Mouse (Mus musculus) lung, postnatal 0 days (tissue): ENCODE measurements around the gene Gm10392. TPM values are rescaled to one million over a fixed set of nuclear protein-coding genes. Genes with fewer than 3 reads are reported as not detected.

ENCODE experiments used
- ATAC-seq: fragments of 200-750 bp; cut with Nextera tagmentation; 2 replicates; pipeline ENCODE4 v1.8.0; 2017; ENCODE audit warnings: moderate library complexity
- DNase-seq: peaks from one replicate; pipeline ENCODE4 v3.0.0-alpha.2; 2016; ENCODE audit warnings: low spot score
- H3K27ac ChIP-seq: fragments of 300-500 bp; sonication (generic); 2 replicates; pipeline ENCODE4 v1.5.1; 2014; ENCODE audit warnings: antibody characterized with exemption, mild to moderate bottlenecking, low read length, mixed read lengths
- H3K27me3 ChIP-seq: fragments of 300-500 bp; sonication (generic); replicated peaks from 2 replicates; pipeline ENCODE4 v1.6.1; 2014; ENCODE audit warnings: low read length, mixed read lengths; ENCODE audit not compliant: insufficient read depth
- H3K36me3 ChIP-seq: fragments of 300-500 bp; sonication (generic); 2 replicates; pipeline ENCODE4 v1.6.1; 2014; ENCODE audit warnings: low read length, mixed read lengths; ENCODE audit not compliant: insufficient read depth
- H3K4me1 ChIP-seq: fragments of 300-500 bp; sonication (generic); 2 replicates; pipeline ENCODE4 v1.6.1; 2014; ENCODE audit warnings: antibody characterized with exemption, low read depth, low read length, mixed read lengths; ENCODE audit not compliant: insufficient read depth
- H3K4me2 ChIP-seq: fragments of 300-500 bp; sonication (generic); replicated peaks from 2 replicates; pipeline ENCODE4 v1.6.1; 2014; ENCODE audit warnings: low read depth, mild to moderate bottlenecking, low read length, moderate library complexity, mixed read lengths
- H3K4me3 ChIP-seq: fragments of 300-500 bp; sonication (generic); 2 replicates; pipeline ENCODE4 v1.5.1; 2014; ENCODE audit warnings: low read depth, low read length
- H3K9ac ChIP-seq: fragments of 300-500 bp; sonication (generic); replicated peaks from 2 replicates; pipeline ENCODE4 v1.6.1; 2014; ENCODE audit warnings: low read depth, mild to moderate bottlenecking
- H3K9me3 ChIP-seq: fragments of 300-500 bp; sonication (generic); 2 replicates; pipeline ENCODE4 v1.6.1; 2016; ENCODE audit warnings: low read length, mixed read lengths
- CTCF ChIP-seq: IDR thresholded peaks from 2 replicates; pipeline ENCODE4 v1.5.1; 2016; ENCODE audit warnings: antibody characterized with exemption, mild to moderate bottlenecking
- EP300 ChIP-seq: IDR thresholded peaks from 2 replicates; pipeline ENCODE4 v1.6.1; 2016; ENCODE audit warnings: antibody characterized with exemption, mild to moderate bottlenecking, control low read depth
- WGBS: fragments of 180-500 bp; shearing (Covaris S2); extraction: QIAGEN DNeasy Blood & Tissue Kit; methylation state at CpG from one replicate; pipeline ENCODE4 v1.1.7; 2014; 5-methylcytosine and 5-hydroxymethylcytosine counted together
- polyA plus RNA-seq: library from polyadenylated mRNA; unstranded; fragments of >200 nt; fragmentation: Nextera tagmentation; extraction: Ambion mirVana; gene quantifications from 2 replicates; pipeline ENCODE4 v1.2.1, GENCODE M21; 2015

The Gm10392 gene
- polyA plus RNA-seq, 1 experiment from 2014 or later = 0.07 TPM

DNA sequence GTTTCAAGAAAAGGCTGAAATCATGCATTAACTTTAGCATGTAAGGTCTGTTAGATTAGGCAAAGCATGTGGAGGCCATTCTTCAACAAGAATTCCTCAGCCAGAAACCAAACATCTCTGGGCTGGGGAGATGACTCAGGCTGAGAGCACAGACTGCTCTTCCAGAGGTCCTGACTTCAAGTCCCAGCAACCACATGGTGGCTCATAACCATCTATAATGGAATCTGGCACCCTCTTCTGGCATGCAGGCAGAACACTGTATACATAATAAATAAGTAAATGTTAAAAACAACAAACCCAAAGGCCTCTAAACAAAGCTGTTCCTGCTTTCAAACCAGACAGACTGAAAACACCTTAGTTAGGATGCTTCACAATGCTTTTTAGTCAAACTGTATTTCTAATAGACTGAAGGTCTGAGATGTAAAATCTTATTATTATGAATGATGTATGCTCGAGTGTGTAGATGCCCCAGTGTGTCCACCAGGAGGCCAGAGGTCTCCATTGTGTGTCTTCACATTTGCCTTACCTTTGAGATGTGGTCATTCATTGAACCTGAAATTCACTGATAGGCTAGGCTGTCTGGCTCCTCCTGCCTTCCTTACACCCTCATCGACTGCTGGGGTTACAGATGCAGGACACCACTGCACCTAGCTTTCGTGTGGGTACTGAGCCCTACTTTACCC, 6.9 kb upstream of the Gm10392 start:
- WGBS = 69% methylated on average over 3 of the region's 3 CpGs
- Histone ChIP-seq H3K36me3 (no peaks in the 10 kb centered on the region), H3K27me3 (no peaks in the 10 kb centered on the region), H3K9me3 (no peaks in the 10 kb centered on the region), H3K4me2 (no peak overlapping the region), H3K4me1 (no peaks in the 10 kb centered on the region), H3K9ac (no peak overlapping the region), H3K27ac (no peak overlapping the region), H3K4me3 (no peak overlapping the region)
- no peak for ATAC-seq
- no peak for DNase-seq
- no peak for TF ChIP-seq EP300
- peak; percentile 20; the same call in 1 of the 2 replicates for TF ChIP-seq CTCF

DNA sequence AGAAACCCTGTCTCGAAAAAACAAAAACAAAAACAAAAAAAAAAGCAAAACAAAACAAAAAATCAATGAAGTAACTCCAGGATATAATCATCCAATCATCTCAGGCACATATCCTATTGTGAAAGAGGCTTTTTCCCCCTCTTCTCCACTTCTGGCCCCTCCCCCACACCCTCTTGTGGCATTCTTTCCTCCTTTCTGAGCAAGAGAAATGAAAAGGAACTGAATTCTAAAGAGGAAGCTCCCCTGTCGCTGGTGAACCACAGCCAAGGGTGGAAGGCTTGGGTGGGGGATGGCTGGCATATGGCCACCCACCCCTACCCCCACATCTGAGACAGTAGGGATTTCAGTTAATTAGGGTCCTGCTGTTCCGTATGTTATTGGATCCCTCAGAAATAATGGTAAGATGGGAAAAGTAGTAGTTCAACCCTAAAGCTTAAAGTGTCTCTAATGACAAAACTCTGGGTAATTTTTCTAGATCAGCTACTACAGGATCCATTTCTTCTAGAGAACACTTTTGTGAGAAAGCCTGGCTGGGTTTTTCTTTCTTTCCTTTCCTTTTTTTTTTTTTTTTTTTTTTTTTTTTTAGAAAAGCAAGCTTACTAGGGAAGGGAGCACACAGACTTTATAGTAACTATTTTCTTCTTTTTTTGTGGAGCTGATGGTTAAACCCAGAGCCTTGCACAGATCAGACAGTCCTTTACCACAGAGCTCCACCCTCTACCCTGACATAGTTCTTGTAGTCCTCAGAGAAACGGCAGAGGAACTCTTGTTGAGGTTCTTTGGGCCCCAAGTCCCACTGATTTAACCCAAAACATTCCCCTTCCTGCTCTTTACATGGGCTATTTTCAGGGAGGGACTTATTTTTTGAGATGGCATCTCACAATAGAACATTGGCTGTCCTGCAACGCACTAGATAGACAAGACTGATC, 1.9 kb upstream of the Gm10392 start:
- no peaks in the 10 kb centered on the region for H3K27me3 ChIP-seq

DNA sequence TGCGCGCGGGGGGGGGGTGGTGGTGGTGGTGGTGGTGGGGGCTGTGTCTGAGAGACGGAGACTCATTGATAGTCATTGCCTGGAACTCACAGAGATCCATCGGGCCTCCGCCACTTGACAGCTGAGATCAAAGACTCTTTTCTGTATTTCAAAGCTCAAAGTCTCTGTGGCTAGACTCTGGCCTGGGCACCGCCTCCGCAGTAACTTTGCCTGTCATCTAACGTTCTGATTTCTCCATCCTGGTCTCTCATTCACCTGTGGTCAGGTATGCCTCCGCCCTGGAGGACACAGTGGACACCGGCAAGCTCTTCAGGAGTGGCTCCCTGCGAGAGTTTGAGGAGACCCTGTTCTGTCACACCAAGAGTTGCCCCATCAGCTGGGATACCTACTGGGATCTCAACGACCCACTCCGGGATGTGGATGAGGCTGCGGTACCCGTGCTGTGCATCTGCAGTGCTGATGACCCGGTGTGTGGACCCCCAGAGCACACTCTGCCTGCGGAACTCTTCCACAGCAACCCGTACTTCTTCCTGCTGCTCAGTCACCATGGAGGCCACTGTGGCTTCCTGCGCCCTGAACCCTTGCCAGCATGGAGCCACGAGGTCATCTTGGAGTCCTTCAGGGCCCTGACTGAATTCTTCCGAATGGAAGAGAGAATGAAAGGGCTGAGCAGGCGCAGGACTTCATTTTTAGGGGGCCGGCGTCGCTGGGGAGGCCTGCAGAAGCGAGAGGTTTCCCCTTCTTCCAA, 773 bp downstream of the Gm10392 start:
- no peaks in the 10 kb centered on the region for H3K9me3 ChIP-seq
- peaks cover 22% of the 10 kb centered on the region for H3K4me1 ChIP-seq

More for the DNA sequence above, 1.9 kb upstream of the Gm10392 start:
- Histone ChIP-seq H3K4me1 (peaks cover 4% of the 10 kb centered on the region; the same call in 1 of the 2 replicates), H3K4me2 (0 out of 2 replicates have a peak overlapping the region, but pooled peaks have one; percentile 5), H3K27ac (no peak overlapping the region), H3K36me3 (no peaks in the 10 kb centered on the region), H3K4me3 (no peak overlapping the region), H3K9ac (no peak overlapping the region), H3K9me3 (no peaks in the 10 kb centered on the region)
- 46% methylated on average over 5 of the region's 5 CpGs for whole genome bisulfite sequencing
- DNase-seq (peak; percentile 67), ATAC-seq (no peak)
- no peak for TF ChIP-seq EP300

DNA sequence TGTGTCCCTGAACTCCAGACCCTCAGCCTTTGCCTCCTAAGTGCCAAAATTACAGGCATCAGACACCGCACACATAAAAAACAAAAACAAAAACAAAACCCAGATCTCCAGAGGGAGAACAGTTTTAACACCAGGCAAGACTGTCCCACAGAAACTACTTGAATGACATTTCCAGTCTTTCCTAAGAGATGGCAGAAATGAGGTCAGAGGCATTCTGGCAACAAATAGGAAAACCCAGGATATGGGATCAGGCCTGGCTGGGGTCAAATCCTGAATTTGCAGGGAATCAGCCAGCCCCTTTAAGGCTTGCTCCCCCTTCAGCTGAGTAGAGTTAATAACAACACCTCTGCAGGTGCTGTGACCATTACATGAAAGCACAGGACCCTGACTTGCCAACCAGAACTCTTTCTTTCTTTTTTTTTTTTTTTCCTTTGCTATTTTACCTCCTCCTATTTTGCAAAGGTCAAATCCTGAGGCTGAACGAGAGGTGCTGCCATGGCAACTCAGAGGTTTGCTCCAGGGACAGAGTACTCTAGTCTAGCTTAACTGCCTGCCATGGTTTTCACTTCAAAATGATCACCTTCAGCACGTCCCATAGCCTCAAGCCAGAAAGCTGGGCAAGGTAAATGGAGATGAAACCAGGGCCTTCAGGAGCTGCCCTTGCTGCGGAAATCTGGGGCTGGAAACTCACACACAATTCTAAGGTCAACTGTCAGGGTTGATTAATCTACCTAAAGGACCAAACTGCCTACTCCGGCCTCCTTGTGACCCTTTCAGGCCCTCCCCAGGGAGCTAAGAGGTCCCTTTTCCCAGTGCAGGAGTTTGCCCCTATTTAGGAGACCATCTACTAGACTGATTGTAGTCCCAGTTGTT, 2.2 kb downstream of the Gm10392 start:
- Histone ChIP-seq H3K9me3 (no peaks in the 10 kb centered on the region), H3K4me3 (no peak overlapping the region), H3K4me2 (no peak overlapping the region), H3K27me3 (0 out of 2 replicates have a peak, but pooled peaks cover 4% of the 10 kb centered on the region), H3K9ac (no peak overlapping the region), H3K4me1 (peaks cover 27% of the 10 kb centered on the region), H3K27ac (no peak overlapping the region), H3K36me3 (no peaks in the 10 kb centered on the region)
- no peak for TF ChIP-seq CTCF
- 72% methylated on average over 5 of the region's 5 CpGs for WGBS
- DNase-seq (no peak), ATAC-seq (no peak)

More for the DNA sequence above, 773 bp downstream of the Gm10392 start:
- DNase-seq = no peak
- Histone ChIP-seq H3K9ac (no peak overlapping the region), H3K27ac (no peak overlapping the region), H3K4me3 (no peak overlapping the region), H3K36me3 (no peaks in the 10 kb centered on the region), H3K4me2 (no peak overlapping the region), H3K27me3 (0 out of 2 replicates have a peak, but pooled peaks cover 4% of the 10 kb centered on the region)
- 77% methylated on average over 24 of the region's 27 CpGs for WGBS
- no peak for ATAC-seq
- no peak for TF ChIP-seq EP300
- no peak for TF ChIP-seq CTCF

DNA sequence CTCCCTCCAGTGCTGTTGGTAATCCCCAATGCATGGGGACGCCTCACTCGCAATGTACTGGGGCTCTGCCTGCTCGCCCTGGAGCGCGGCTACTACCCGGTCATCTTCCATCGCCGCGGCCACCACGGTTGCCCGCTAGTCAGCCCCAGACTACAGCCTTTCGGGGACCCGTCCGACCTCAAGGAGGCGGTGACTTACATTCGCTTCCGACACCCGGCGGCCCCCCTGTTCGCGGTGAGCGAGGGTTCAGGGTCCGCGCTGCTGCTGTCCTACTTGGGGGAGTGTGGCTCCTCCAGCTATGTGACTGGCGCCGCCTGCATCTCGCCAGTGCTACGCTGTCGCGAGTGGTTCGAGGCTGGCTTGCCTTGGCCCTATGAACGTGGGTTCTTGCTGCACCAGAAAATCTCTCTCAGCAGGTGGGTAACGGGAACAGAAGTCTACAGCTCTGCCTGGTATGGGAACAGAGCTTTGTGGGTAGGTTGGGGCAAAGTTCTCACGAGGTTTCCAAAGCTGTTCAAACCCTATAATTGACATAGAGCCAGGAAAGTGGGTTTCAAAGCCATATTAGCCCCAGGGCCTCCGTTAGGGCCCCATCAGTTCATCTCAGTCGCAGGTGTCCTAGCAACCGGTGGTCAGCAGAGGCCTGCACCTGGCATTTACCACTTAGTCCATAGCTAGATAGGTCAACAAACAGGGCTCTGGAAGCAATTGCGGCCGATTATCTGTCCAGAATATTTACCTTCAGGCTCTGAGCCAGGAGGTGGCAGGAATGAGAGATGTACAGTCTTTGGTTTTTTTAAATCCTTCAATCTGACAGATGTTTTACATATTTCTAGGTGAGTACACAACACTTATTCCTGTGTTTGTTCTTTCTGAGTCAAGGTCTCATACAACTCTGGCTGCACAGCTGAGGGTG, 3.1 kb downstream of the Gm10392 start, which contains the start of gene Trp53i13:
Trp53i13 (minus strand) TSS at position 344 of the 916 bp plus-strand sequence.
- Histone ChIP-seq H3K27ac (peak within 1 kb of the TSS; percentile 51), H3K9ac (peak within 1 kb of the TSS; percentile 34; the same call in 1 of the 2 replicates), H3K4me1 (peaks cover 27% of the 10 kb centered on the region), H3K4me2 (peak within 1 kb of the TSS; percentile 91), H3K27me3 (0 out of 2 replicates have a peak, but pooled peaks cover 4% of the 10 kb centered on the region), H3K36me3 (no peaks in the 10 kb centered on the region), H3K9me3 (no peaks in the 10 kb centered on the region), H3K4me3 (peak within 1 kb of the TSS; percentile 48)
- 10% methylated on average over 39 of the region's 39 CpGs for WGBS
- TF ChIP-seq EP300 = no peak
- TF ChIP-seq CTCF = no peak
- DNase-seq = no peak
- no peak for ATAC-seq
